Mouse (Mus musculus): ENCODE results near the gene Rbm4b. TPM values are rescaled to one million over a fixed set of nuclear protein-coding genes. Genes with fewer than 3 reads are reported as not detected.
A peak's percentile ranks its signal among the peaks of the same experiment; 100 is the strongest.

Rbm4b gene
- 1 to 10 TPM; 5.8 to 6.3 TPM for total RNA-seq (2021)
- long read RNA-seq, experiment 1, full-length matches to known transcripts = 10 of 13 reads
- long read RNA-seq, experiment 1, partial matches to known transcripts = 1 of 13 reads
- long read RNA-seq, experiment 1, other reads (novel, unspliced or antisense) = 2 of 13 reads
- long read RNA-seq, experiment 2, full-length matches to known transcripts = 11 of 12 reads
- long read RNA-seq, experiment 2, partial matches to known transcripts = 0 of 12 reads
- long read RNA-seq, experiment 2, other reads (novel, unspliced or antisense) = 1 of 12 reads

DNA sequence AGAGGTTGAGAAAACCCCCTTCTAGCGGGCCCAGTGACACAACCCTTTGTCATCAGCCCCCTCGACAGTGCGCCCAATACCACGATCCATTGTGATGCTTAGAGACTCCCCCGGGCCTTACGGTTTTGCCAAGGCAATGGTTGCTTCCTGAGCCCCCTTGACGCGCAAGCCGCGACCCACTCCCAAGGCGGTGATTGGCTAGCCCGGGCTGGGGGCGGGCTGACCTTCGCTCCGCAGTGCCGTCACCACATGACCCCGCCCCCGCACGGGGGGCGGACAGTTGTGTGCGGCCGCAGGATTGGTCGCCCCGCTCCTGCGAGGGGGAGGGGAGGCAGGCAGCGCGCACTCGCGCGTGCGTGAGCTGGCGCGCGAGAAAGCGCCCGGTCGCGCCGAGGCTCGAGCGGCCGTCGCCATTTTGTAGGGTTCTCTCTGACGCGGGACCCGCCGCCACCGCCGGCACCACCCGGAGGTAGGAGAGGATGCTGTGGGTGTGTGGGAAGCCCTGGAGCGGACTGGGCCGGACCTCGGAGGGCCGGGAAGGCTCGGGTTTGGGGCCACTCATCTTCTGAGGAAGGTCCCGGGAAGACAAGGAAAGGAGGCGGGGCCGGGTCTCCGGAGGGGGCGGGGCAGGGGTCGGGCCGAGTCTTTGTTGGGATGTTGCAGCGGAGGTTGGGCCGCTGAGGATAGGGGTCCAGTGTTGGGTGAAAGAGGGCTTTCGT, at the start of gene Rbm4b:
Gene Rbm4b, plus strand, starts transcription at position 305 of the 719 bp plus-strand sequence.
- intact Hi-C loops (cut with DNase I) = loop anchor here (5.0 kb wide), 1 partner anchor 151 kb away; the partner anchor contains the start of gene Bbs1
- DNase-seq = peak; percentile 98

DNA sequence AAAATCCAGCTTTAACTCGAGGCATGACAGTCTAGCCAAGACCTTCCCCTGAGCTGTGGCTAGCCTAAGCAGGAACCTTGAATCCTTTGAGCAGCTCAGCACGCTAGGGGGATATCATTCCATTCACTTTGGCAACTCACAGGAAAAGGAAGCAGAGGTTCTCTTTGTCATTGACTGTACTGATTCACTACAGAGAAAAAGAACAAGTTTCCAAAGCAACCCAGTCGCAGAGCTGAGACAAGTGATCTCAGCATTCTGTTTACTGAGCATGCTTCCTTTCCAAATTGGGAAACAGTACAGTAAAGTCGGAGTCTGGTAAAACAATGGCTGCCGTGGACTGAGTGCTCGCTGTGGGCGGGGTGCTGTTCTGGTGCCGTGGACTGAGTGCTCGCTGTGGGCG, 47.5 kb upstream of the Rbm4b start:
- intact Hi-C loops (cut with DNase I) = no loop called here
- no peak for DNase-seq

DNA sequence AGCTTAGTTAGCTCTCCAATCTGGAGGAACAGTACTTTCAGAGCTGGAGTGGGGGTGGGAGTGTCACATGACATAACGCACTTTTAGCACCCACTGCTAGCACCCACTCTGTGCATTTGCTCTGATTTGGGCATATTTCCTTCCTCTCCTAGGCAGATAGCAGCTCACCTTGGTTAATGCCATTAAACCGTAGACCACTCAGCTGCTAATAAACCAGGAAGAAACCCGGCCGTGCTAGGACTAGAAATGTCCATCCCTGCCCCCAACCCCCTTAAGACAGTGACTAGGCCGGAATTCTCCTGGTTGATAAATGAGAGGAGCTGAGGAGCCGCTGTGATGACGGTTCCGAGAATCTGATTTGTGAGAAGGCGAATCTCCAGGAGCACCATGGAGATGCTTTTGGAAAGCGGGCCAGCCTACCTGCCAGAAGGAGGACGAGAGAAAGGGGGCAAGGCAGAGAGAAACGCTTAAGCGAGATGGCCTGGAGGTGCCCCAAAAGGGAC, 45.1 kb upstream of the Rbm4b start, which contains the start of gene Sptbn2:
Gene Sptbn2, plus strand, starts transcription at position 70 of the 503 bp plus-strand sequence.
- no peak for DNase-seq
- intact Hi-C loops (cut with DNase I) = no loop called here

DNA sequence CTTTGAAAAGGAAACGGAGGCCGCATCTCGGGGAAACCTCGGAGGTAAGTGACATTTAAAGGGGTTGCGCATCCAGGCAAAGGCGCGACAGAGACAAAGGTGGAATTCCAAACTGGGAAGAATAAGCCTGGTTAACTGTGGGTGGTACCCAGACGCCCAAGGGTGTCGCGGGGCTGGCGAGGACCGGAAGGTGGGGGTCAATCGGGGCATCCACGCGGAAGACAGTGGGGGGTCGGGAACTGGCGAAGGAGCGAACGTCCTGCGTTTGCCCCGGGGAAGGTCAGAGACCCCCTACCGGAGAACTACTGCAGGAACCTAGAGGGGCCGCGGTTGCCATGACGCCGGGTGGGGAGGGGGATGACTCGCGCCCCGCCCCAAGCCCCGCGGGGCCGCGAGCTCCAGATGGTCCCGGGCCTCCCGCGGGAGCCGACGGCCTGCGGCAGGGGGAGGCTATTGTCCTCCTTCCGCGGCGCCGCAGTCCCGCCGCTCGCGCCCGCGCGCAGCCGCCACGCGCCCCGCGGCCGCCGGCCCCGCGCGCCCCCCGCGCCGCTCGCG, 44.6 kb upstream of the Rbm4b start:
- intact Hi-C loops (cut with DNase I) = no loop called here
- DNase-seq = no peak

DNA sequence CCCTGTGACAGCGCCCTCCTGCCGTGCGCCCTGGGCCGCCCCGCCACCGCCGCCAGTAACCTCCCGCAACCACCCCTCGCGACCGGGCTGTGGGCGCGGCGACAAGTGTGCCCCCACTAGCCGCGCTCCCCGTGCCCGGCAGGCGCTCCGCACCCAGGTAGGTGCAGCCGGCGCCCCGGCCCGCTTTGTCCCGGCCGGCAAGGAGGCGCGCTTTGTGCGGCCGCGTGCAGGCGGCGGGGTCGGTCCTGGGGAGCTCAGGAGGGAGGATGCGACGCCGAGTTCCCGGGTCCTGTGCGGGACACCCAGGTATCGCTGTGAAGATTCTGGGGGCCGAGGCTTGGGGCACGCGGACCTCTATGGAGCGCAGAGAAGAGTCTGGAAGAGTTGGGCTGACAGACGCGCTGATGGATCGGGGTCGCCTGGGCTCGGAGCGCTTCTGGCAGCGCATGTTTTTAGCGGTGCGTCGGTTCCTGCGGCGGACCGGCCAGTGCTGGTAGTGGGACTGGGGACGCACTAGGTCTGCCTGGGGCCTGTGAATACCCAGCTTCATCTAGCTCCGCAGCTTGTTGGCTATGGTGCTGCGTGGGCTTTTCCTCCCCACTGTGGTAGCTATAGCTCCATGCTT, 44.0 kb upstream of the Rbm4b start:
- intact Hi-C loops (cut with DNase I) = no loop called here

DNA sequence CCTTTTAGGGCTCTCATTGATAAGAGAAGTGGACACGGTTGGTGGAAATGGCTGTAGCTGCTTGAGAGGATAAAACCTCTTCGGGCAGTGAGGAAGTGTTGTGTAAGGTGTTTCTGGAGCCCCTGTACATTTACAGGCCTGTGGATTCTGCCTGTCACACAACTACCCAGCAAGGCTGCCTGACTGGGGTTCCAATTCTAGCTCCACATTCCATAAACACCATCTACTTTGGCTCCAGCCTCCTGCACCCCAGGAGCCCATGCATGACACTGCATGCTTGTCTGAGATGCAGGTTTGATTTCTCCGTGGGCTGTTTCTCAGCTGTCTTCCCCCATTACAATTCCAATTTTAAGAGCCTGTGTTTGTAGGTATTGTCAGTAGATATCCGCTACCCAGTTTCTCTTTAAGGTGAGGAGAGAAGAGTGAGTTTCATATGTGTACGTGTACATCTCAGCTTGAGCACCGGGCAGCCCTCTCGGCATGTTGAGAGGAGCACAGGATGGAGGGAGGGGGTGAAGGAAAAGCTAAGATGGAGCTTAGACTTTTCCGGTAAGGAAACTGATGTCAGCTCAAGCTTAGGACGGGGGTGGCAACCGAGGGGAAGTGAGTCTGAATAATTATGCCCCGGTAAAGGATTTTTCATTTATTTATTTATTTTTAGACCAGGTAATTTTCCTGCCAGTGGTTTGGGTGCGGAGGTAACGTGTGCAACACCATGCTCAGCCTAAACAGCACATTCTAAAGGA, 43.3 kb upstream of the Rbm4b start:
- no peak for DNase-seq
- intact Hi-C loops (cut with DNase I) = no loop called here

More for the DNA sequence above, 44.0 kb upstream of the Rbm4b start:
- DNase-seq = peak in 1 of 2 experiments; percentile 13

DNA sequence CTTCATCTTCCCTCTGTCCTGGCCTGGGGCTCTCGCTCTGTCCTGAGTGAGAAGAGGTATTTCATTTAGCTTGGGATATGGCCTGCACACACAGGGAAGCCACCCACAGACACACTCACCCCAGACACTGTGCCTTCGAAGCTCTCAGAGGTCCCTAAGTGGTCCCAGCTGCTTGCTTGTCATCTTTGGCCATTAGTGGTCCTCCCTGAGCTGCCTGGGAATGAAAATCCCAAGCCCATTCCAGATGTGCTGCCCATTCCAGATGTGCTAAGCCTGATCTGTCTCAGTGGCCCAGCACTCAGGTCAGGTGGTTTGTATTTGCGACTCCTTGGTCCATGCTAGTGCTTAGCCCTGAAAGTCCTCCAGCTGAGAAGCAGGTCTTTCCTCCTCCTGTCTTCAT, 42.4 kb upstream of the Rbm4b start:
- DNase-seq = no peak
- intact Hi-C loops (cut with DNase I) = no loop called here

DNA sequence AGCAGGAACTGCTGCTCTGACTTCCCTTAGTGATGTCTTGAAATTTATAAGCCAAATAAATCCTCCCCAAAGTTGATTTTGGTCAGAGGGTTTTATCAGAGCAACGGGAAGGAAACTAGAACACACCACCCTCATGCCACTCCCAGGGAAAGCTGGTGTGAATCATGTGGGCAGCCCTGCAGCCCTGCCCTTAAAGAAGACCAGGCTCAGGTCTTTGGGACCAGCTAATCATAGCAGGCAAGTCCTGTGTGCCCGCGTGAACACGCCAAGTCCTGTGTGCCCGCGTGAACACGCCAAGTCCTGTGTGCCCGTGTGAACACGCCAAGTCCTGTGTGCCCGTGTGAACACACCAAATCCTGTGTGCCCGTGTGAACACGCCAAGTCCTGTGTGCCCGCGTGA, 39.5 kb upstream of the Rbm4b start:
- intact Hi-C loops (cut with DNase I) = no loop called here

DNA sequence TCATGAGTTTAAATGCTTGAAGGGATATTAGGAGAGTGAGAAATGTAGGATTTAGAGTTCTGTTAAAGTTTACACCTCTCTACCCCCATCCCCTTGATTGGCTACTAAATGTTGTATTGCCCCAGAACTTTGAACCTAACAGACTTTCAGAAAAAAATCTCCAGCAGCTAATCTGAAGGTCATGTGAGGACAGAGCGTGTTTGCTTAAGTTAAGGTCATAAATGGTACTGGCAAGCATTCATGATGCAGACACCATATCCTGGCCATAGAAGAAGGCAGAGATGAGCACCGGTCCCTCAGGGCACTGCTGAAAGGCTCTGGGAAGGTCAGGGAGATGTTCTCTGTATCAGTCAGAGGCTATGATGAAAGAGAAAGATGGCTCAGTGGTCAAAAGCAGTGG, 39.0 kb upstream of the Rbm4b start:
- no peak for DNase-seq
- intact Hi-C loops (cut with DNase I) = no loop called here

More for the DNA sequence above, 39.5 kb upstream of the Rbm4b start:
- no peak for DNase-seq

DNA sequence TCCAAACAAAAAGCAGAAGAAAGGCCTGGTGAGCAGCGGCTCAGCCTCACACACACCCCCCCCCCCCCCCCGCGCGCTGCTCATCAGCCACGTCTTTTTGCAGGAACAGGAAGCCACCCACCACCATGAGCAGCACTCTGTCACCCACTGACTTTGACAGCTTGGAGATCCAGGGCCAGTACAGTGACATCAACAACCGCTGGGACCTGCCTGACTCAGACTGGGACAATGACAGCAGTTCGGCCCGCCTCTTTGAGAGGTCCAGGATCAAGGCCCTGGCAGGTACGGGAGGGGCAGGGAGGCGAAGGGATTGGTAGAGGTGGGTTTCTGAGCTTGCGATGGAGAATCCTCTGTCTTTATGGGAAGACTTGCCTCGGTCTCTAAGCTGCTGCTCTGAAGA, 37.6 kb upstream of the Rbm4b start:
- no peak for DNase-seq
- intact Hi-C loops (cut with DNase I) = no loop called here

DNA sequence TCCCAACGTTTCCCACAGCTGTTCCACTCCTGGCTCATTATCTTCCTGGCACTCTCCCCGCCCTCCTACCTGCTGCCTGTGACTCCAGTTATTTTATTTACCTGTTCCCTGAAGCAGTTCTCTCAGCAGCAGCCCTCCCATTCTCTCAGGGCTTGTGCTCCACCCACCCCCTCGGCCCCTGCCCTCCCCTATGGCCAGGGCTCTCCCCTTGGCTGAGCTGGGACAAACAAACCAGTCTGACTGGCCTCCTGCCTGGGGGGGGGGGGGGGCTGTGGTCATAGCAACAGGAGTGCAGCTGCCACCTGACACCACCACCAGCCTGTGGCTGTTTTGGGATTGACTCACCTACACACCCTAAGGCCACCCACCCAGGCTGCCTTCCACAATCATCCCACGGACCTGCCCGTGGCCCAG, 36.9 kb upstream of the Rbm4b start:
- intact Hi-C loops (cut with DNase I) = no loop called here
- no peak for DNase-seq

DNA sequence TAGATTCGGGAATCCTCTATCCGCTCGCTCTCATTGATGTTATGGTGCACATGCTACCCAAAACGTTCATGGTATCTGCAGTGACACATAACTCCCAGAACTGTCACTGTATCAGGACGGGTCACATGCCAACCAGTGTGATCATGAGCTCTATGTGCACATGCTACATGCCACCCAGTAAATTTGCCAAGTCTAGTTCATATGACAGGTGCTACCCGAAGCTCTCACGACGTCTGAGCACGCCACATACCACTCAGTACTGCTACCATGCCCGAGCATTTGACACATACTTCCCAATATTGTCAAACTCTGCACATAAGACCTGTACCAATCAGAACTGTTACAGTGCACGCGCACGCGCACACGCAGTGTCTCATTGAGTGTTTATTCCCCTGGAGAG, 36.2 kb upstream of the Rbm4b start:
- intact Hi-C loops (cut with DNase I) = no loop called here
- DNase-seq = no peak

DNA sequence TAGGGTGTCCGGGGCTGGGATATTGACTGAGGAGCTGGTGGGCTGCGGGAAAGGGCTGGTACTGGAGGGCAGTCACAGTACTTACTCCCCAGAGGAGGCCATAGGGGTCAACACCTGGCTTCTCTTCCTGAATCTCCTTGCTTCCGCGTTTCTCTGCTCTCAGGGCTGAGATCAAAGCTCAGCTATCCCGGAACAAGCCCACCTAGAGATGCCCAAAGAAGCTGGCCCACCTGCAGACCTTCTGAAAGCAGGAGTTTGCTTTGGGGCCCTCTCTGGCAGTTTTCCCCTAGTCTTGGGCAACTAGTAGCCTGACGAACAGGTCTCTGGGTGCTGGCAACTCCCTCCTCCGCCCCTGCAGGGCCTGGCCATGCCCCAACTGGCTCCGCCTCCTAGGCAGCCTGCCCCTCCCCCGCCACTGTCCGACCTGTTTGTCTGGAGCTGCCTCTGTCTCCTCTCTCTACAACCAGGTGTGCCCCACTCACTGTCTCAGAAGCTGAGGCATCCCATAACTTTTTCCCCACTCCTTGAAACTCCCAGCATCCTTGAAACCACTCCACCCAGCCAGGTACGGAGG, 35.5 kb upstream of the Rbm4b start:
- intact Hi-C loops (cut with DNase I) = no loop called here

DNA sequence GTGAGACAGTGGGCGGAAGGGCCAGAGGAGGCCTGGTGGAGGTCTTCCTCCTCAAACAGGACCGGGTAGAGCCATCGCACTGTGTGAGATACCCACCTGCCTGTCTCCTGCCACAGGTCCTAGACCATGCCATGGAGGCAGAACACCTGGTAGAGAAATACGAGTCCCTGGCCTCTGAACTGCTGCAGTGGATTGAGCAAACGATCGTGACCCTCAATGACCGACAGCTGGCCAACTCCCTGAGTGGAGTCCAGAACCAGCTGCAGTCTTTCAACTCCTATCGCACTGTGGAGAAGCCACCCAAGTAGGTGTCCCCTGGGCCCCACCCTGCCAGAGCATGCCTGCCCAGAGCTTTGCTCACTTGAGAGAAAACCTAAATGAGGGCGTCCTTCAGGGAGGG, 27.1 kb upstream of the Rbm4b start:
- intact Hi-C loops (cut with DNase I) = no loop called here
- DNase-seq = no peak

More for the DNA sequence above, 35.5 kb upstream of the Rbm4b start:
- DNase-seq = no peak

DNA sequence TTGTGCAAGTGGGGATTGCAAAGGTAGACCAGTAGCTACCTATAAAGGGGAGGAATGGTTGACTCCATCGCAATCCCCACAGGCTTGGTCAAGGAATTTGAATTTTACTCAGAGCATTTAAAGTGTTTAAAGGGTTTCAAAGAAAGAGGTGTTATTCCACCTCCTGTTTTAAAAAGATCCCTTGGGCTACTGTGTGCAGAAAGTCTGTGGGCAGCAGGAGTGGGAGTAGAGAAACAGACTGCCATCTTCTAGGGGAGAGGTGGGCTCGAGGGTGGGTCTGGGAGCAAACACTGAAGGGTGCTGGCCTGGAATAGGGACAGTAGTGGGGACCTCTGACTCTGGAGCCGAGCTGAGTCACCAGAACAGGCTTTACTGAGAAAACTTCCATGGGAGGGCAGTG, 23.2 kb upstream of the Rbm4b start:
- no peak for DNase-seq
- intact Hi-C loops (cut with DNase I) = no loop called here

DNA sequence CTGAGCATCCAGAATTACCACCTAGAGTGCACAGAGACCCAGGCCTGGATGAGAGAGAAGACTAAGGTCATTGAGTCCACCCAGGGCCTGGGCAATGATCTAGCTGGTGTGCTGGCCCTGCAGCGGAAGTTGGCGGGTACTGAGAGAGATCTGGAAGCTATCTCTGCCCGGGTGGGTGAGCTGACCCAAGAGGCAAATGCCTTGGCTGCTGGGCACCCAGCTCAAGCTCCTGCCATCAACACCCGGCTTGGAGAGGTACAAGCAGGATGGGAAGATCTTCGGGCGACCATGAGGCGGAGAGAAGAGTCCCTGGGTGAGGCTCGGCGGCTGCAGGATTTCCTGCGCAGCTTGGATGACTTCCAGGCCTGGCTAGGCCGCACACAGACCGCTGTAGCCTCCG, 18.4 kb upstream of the Rbm4b start:
- intact Hi-C loops (cut with DNase I) = no loop called here

DNA sequence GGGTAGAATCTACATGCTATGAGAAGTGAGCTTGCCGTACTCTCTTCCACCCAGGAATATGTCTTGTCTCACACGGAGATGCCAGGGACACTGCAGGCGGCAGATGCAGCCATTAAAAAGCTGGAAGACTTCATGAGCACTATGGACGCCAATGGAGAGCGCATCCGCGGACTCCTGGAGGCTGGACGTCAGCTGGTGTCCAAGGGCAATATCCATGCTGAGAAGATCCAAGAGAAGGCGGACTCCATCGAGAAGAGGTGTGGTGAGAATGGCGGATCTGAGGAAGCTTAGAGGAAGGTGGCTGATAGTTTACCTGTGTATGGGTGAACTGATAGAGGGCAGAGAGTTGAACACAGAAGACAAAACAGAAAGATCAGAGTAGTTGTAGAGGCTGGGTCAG, 17.2 kb upstream of the Rbm4b start:
- intact Hi-C loops (cut with DNase I) = no loop called here
- no peak for DNase-seq

More for the DNA sequence above, 18.4 kb upstream of the Rbm4b start:
- DNase-seq = peak; percentile 21 to 23

DNA sequence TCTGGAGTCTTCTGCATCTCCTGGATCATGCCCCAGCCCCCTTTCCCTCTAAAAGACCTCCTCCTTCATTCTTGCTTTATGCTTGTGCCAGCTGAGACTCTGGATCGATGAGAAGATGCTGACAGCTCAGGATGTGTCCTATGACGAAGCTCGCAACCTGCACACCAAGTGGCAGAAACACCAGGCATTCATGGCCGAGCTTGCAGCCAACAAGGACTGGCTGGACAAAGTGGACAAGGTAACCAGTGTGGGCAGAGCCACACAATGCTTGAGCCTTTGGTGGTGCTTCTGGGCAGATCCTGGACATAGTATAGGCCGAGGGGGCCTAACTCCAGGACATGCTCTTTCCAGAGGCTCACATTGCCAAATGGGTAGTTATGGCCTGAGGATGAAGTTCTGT, 16.5 kb upstream of the Rbm4b start:
- no peak for DNase-seq
- intact Hi-C loops (cut with DNase I) = no loop called here

DNA sequence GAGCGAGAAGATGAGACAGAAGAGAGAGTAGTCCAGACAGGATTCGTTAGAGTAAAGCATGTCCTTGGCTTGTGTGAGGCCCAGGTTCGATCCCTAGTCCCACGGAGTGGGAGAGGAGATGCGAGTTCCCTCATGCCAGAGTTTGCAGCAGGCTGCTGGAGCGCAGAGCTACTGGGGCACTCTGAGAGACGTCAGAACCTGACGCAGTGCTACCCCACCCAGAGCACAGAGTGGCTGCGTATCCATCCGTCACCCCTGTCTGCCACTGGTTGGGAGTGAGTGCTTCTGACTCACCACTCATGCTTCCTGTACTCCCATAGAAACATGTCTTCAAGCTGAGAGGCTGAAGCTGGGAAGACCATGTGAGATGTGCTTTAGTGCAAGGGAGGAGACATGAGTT, 14.8 kb upstream of the Rbm4b start:
- intact Hi-C loops (cut with DNase I) = no loop called here
- no peak for DNase-seq

DNA sequence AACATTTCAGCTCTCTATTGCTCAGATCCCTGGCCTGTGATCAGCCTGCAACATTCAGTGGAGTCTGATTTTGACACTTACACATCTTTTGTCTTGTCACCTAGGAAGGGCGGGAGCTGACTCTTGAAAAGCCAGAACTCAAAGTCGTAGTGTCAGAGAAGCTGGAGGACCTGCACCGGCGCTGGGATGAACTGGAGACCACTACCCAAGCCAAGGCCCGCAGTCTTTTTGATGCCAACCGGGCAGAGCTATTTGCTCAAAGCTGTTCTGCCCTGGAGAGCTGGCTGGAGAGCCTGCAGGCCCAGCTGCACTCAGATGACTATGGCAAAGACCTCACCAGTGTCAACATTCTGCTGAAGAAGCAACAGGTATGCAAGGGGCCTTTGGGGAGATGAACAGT, 14.1 kb upstream of the Rbm4b start:
- intact Hi-C loops (cut with DNase I) = no loop called here

More for the DNA sequence above, 14.1 kb upstream of the Rbm4b start:
- DNase-seq = no peak
